In the genomic region with DNA sequence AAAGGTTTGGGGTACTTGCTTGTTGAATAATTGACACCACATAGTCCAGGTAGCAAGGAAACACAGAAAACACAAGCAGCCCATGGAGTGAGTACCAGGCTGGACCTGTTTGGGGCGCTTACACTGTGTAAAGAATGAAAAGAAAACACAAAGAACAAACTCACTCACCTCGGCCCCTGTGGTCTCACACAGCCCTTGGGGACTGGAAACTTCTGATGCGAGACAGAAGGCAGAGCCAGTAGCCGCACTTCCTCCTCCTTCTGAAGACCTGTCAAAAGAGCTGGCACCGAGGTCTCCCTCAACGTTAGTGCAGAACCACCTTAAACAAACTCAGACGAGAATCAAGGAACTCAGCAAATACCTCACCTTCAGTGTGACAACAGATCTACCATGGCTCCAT, we compare ENCODE assay signal across 10 mouse cellular contexts.
A peak's percentile ranks its signal among the peaks of the same experiment; 100 is the strongest.
DNase-seq lines count a peak whose midpoint lies in the region.
"Had no signal": no experiment of that assay in that cellular context is flagged by ENCODE, and none has a peak within 500 bp of the region (broad histone marks: within the 10 kb centered on the region; RNA-seq: fewer than 3 reads in every experiment).

No protein-coding gene starts in this region.

- DNase-seq in B cell, adult 2 months = peak; percentile 85 to 87
- peak; percentile 22 to 38 for DNase-seq in CD8-positive naive resting alpha-beta T cell, adult 2 months (ENCODE audit: low read depth in 2 of 2, low spot score in 2 of 2)
- DNase-seq in lung, postnatal 14 days = peak; percentile 1
- peak; percentile 88 to 89 for DNase-seq in spleen, postnatal 36 days (ENCODE audit: low spot score in 2 of 2)
- DNase-seq in hindbrain, embryonic 10.5 days (ENCODE audit: low spot score) = no peak
- DNase-seq in embryo, embryonic 11 days = no peak
- no peak for DNase-seq in MN1 (ENCODE audit: low spot score)

- H3K4me3 ChIP-seq in hindbrain, embryonic 10.5 days = no peak overlapping the region
- H3K4me3 ChIP-seq: erythroblast, embryonic 14.5 days; limb, embryonic 13.5 days; stomach, embryonic 15.5 days had no signal

- 52% methylated on average over 7 of the region's 7 CpGs for WGBS in hindbrain, embryonic 10.5 days

- H3K27ac ChIP-seq in hindbrain, embryonic 10.5 days = no peak overlapping the region
- H3K27ac ChIP-seq: limb, embryonic 13.5 days; stomach, embryonic 15.5 days had no signal

- H3K9me3 ChIP-seq in hindbrain, embryonic 10.5 days = no peaks in the 10 kb centered on the region
- H3K9me3 ChIP-seq: limb, embryonic 13.5 days; stomach, embryonic 15.5 days had no signal

- no peaks in the 10 kb centered on the region for H3K36me3 ChIP-seq in hindbrain, embryonic 10.5 days
- H3K36me3 ChIP-seq: limb, embryonic 13.5 days; stomach, embryonic 15.5 days had no signal

- H3K4me1 ChIP-seq in hindbrain, embryonic 10.5 days (replicated peaks) = no peaks in the 10 kb centered on the region
- H3K4me1 ChIP-seq: stomach, embryonic 15.5 days had no signal

- no peaks in the 10 kb centered on the region for H3K27me3 ChIP-seq in hindbrain, embryonic 10.5 days (ENCODE audit: insufficient read depth, poor library complexity, severe bottlenecking)
- H3K27me3 ChIP-seq: limb, embryonic 13.5 days; stomach, embryonic 15.5 days had no signal

Comparison
In these comparisons a context has a peak if more than half of its experiments do, and no peak if none do; other contexts are left out.
1. DNase-seq: peak in B cell, adult 2 months (2 of 2), CD8-positive naive resting alpha-beta T cell, adult 2 months (2 of 2), lung, postnatal 14 days (single experiment) and spleen, postnatal 36 days (2 of 2); none in hindbrain, embryonic 10.5 days (single experiment), embryo, embryonic 11 days (single experiment) and MN1 (single experiment).